ENCODE assay signal across 8 mouse cellular contexts in genomic region chr17:56009088-56009961, GRCm38 (mm10). TPM values are rescaled to one million over a fixed set of nuclear protein-coding genes. Genes with fewer than 3 reads are reported as not detected.
DNase-seq lines count a peak whose midpoint lies in the region; ATAC-seq and TF ChIP-seq lines count a peak whose summit lies in the region.

No protein-coding gene starts in this region.

- H3K4me3 ChIP-seq in hindbrain, embryonic 14.5 days (replicated peaks; ENCODE audit: low read length): peak overlapping the region; percentile 88

- no peaks in the 10 kb centered on the region for H3K27me3 ChIP-seq in Patski
- H3K27me3 ChIP-seq in hindbrain, embryonic 14.5 days (ENCODE audit: control insufficient read depth, insufficient read depth, low read length): no peaks in the 10 kb centered on the region

- WGBS in hindbrain, embryonic 14.5 days: under 1% methylated on average over 60 of the region's 62 CpGs

- no peak for DNase-seq in Patski (ENCODE audit: low read depth, low spot score)
- peak; percentile 93 to 94 for DNase-seq in cerebellum, postnatal 14 days
- peak; percentile 87 to 91 for DNase-seq in frontal cortex, postnatal 14 days (ENCODE audit: low spot score in 2 of 2)
- peak; percentile 83 for DNase-seq in hindbrain, embryonic 14.5 days (ENCODE audit: low spot score)
- peak; percentile 92 to 93 for DNase-seq in layer of hippocampus, postnatal 36 days
- peak; percentile 95 for DNase-seq in lung, postnatal 36 days
- DNase-seq in retina, postnatal 1 day: peak; percentile 94
- DNase-seq in urinary bladder, adult 18-20 months (ENCODE audit: low spot score in 2 of 2): peak; percentile 89 to 91

- no peak for TF ChIP-seq CTCF in Patski (IDR thresholded peaks at IDR 0.05)

- CTCF ChIA-PET in Patski (lab: Charles Lee): interaction anchor here (0.8 to 3.4 kb wide), 13 partner anchors 8 to 307 kb away, joined by 3 to 48 read pairs (median 4); partner anchors contain the start of genes Chaf1a, Sh3gl1 and Ubxn6

- peak; percentile 95 for ATAC-seq in Patski
- ATAC-seq in hindbrain, embryonic 14.5 days (ENCODE audit: low FRiP score): peak; percentile 90

- H3K36me3 ChIP-seq in hindbrain, embryonic 14.5 days (replicated peaks; ENCODE audit: control insufficient read depth, insufficient read depth): peaks cover 39% of the 10 kb centered on the region

- H3K9ac ChIP-seq in hindbrain, embryonic 14.5 days: peak overlapping the region; percentile 90

- in situ Hi-C loops in Patski (cut with MboI; ENCODE audit: low pct_unique_long_range_greater_than_20kb): loop anchor here (25.0 kb wide), 1 partner anchor 297 kb away; the partner anchor contains the start of gene Pot1b

- H3K4me2 ChIP-seq in hindbrain, embryonic 14.5 days (replicated peaks): peak overlapping the region; percentile 91

- POLR2A ChIA-PET in Patski (lab: Charles Lee): interaction anchor here (0.7 to 2.3 kb wide), 10 partner anchors 8 to 69 kb away, joined by 3 to 10 read pairs (median 6); partner anchors contain the start of genes Chaf1a, Fsd1 and Sh3gl1

- H3K9me3 ChIP-seq in hindbrain, embryonic 14.5 days (ENCODE audit: control insufficient read depth, low read length): no peaks in the 10 kb centered on the region

- H3K27ac ChIP-seq in hindbrain, embryonic 14.5 days: peak overlapping the region; percentile 98

- peaks cover 25% of the 10 kb centered on the region for H3K4me1 ChIP-seq in hindbrain, embryonic 14.5 days (replicated peaks; ENCODE audit: control insufficient read depth, insufficient read depth, low read length)

RNA-seq across cellular contexts. Expression of gene Mpnd, which starts 3.8 kb away (rescaled TPM):
- 174 TPM for polyA plus RNA-seq in Patski (2021)
- polyA plus RNA-seq in hindbrain, embryonic 14.5 days (2014; fragmentation: Nextera tagmentation; extraction: Ambion mirVana): 146 and 151 TPM in 2 replicates
- total RNA-seq in layer of hippocampus, postnatal 36 days (2021): 100 to 1,000 TPM in 1 of 2 experiments, 10 to 100 TPM in 1; 95.5 to 102 TPM

RNA-seq across cellular contexts. Expression of gene Stap2, which starts 3.9 kb away (rescaled TPM):
- 14.2 TPM for polyA plus RNA-seq in Patski (2021)
- polyA plus RNA-seq in hindbrain, embryonic 14.5 days (2014; fragmentation: Nextera tagmentation; extraction: Ambion mirVana): 5.6 and 6.0 TPM in 2 replicates
- 1 to 10 TPM; 2.1 TPM for total RNA-seq in layer of hippocampus, postnatal 36 days (2021)

RNA-seq across cellular contexts. Expression of gene Fsd1, which starts 23.0 kb away (rescaled TPM):
- polyA plus RNA-seq in Patski (2021): 26.2 TPM
- 167 and 175 TPM in 2 replicates for polyA plus RNA-seq in hindbrain, embryonic 14.5 days (2014; fragmentation: Nextera tagmentation; extraction: Ambion mirVana)
- total RNA-seq in layer of hippocampus, postnatal 36 days (2021): 10 to 100 TPM; 70.1 to 75.8 TPM

RNA-seq across cellular contexts. Expression of gene Sh3gl1, which starts 27.1 kb away (rescaled TPM):
- 85.2 TPM for polyA plus RNA-seq in Patski (2021)
- polyA plus RNA-seq in hindbrain, embryonic 14.5 days (2014; fragmentation: Nextera tagmentation; extraction: Ambion mirVana): 91.1 and 94.1 TPM in 2 replicates
- 10 to 100 TPM; 61.5 to 69.6 TPM for total RNA-seq in layer of hippocampus, postnatal 36 days (2021)

RNA-seq across cellular contexts. Expression of gene Chaf1a, which starts 30.9 kb away (rescaled TPM):
- 18.0 TPM for polyA plus RNA-seq in Patski (2021)
- polyA plus RNA-seq in hindbrain, embryonic 14.5 days (2014; fragmentation: Nextera tagmentation; extraction: Ambion mirVana): 3.1 and 3.6 TPM in 2 replicates
- total RNA-seq in layer of hippocampus, postnatal 36 days (2021): 1 to 10 TPM; 2.5 to 3.6 TPM
